Mouse (Mus musculus): Measurements from ENCODE around the gene Odf3.

Odf3 gene

DNA sequence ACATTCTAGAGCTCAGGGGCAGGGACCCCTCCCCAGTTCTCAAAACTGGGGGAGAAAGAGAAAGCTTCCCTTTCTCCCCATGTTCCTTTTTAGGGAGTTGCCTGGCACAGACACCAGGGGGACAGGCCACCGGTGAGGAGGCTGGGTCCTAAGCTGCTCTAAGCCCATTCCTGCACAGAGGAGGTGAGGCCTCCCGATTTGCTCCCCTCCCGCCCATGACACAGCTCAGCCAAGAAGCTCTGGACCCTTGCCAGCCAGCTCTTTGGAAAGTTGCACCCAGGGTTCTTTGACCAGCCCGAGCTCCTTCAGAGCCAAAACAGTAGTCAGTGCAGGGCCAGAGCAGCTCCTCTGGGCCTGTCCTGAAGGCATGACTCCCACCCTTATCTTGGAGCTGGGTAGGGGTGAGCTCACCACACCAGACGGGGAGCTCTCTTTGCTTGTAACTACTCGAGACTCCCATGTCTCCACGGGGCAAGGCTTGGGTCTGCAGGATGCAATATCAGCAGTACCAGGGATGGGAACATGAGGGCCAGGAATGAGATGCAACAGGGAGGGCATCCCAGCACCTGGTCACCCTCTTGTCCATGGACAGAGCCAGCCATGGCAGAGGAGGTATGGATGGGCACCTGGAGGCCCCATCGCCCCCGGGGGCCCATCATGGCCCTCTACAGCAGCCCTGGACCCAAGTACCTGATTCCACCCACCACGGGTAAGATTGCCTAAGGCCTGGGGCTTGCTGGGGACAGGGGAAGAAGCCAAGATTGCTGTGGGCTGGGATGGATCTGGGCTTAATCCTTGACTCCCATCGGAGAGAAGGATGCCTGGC lies at the start of gene Odf3:
Gene Odf3 (plus strand): TSS at position 51 of the 826 bp plus-strand sequence.
- no peak for DNase-seq (ENCODE audit: low spot score in 2 of 2)

- DNase-seq (ENCODE audit: low spot score in 2 of 2): no peak
Measured at GRCm38 (mm10) chr7:140798212-140798611, 49.4 kb upstream of the Odf3 start.

- DNase-seq (ENCODE audit: low spot score in 2 of 2): no peak
Measured at GRCm38 (mm10) chr7:140802629-140803028, 45.0 kb upstream of the Odf3 start.

- peak in 1 of 2 experiments; percentile 26 for DNase-seq (ENCODE audit: low spot score in 2 of 2)
Measured at GRCm38 (mm10) chr7:140805704-140806103, 41.9 kb upstream of the Odf3 start.

DNA sequence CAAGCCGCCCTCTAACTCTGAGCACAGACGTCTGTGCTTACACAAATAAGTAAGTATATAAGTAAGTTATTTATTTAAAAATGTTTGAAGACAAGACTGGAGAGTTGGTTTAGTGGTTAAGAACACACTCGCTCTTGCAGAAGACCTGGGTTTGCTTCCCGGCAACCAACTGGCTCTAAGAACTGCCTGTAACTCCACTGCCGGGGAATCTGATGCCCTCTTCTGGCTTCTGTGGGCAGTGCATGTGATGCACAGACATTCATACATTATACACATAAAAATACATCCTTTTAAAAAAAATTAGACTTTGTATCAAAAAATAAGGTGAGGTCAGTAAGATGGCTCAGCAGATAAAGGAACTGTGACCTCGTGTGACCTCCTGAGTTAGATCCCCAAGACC lies 37.1 kb upstream of the Odf3 start:
- DNase-seq (ENCODE audit: low spot score in 2 of 2): no peak

- DNase-seq (ENCODE audit: low spot score in 2 of 2): no peak
Measured at GRCm38 (mm10) chr7:140811714-140812113, 35.9 kb upstream of the Odf3 start.

GRCm38 (mm10) chr7:140812850-140813249 lies 34.8 kb upstream of the Odf3 start:
- DNase-seq (ENCODE audit: low spot score in 2 of 2): no peak

GRCm38 (mm10) chr7:140820173-140820572 lies 27.4 kb upstream of the Odf3 start:
- peak in 1 of 2 experiments; percentile 56 for DNase-seq (ENCODE audit: low spot score in 2 of 2)

- no peak for DNase-seq (ENCODE audit: low spot score in 2 of 2)
Measured at GRCm38 (mm10) chr7:140821305-140821652, 26.3 kb upstream of the Odf3 start.

GRCm38 (mm10) chr7:140821653-140822329 lies 25.8 kb upstream of the Odf3 start, which contains the start of gene Zfp941:
Zfp941 (minus strand) TSS chr7:140822178.
- DNase-seq (ENCODE audit: low spot score in 2 of 2): peak in 1 of 2 experiments; percentile 57

DNA sequence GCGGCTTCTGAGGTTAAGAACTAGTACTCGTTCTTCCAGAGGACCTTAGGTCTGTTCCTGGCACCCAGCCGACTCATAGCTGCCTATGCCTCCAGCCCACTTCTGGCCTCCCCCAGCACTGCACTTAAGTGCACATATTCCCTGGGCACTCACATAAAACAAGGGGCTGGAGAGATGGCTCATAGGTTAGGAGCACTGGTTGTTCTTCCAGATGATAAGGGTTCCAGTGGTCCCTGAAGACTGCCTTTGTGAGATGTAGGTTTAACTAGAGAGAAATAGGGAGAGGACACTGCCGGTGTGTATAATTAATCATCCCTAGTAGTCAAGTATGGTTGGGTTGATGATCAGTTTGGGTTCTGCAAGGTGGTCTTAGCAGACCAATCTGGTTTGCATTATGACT lies 24.9 kb upstream of the Odf3 start:
- no peak for DNase-seq (ENCODE audit: low spot score in 2 of 2)

DNA sequence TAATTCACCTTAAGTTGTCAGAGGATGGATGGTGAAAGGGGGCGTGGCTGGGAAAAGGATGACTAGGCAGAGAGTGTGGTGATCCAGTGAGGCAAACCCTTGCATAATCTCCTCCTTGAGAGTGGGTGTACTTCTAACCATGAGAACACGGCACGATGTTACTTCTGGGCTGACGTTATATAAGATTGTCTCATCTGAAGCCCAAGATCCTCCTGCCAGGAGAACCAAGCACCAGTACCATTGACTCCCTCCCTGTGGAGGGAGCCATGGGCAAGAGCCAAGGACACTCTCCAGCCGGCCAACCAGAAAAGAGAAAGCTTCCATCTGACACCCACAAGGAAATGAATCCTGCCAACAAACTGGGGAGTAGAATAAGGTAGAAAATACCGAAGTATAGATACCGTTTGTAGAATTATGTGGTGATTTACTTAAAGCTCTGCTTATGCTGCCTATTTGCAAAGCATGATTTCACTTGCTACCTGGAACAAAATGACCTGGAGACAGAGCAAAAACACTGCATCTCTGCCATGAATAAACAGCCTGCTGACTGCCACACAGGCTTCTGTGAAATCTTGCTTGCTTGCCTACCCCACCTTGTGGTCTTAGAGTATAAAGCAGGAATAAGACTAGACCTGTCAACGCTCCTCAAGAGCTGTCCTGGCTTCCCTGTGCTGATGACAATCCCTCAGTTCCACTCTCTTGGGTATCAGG lies 19.3 kb upstream of the Odf3 start:
- DNase-seq (ENCODE audit: low spot score in 2 of 2): no peak

DNA sequence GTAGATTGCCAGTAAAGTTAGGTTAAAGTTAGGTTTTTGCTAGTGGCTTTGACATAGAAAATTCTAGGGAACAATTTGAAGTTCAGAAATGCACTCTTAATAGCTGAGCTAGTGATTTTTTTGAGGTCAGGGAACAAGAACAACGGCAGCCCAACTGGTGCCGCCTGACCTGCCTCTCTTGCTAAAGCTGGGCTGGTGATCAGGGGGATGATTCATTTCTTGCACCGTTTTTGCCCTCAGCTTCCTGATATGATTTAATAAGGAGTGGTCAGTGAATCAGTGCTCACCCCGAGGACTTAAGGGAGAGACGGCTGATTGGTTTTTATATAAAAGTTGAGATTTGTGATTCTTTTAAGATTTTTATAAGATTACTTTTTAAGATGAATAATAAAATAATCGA lies 16.2 kb upstream of the Odf3 start:
- DNase-seq (ENCODE audit: low spot score in 2 of 2): no peak

DNA sequence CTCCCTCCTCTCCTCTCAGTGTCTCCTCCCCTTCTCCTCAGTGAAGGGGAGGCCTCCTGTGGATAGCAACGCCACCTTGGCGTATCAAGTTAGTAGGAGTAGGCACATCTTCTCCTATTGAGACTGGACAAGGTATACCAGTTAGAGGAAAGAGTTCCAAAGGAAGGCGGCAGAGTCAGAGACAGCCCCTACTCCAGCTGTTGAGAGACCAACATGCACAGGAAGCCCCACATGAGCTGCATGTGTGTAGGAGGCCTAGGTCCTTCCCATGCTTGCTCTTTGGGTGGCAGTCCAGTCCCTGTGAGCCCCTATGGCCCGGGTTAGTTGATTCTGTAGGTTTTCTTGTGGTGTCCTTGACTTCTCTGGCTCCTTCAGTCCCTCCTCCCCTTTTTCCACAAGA lies 14.3 kb upstream of the Odf3 start:
- peak in 1 of 2 experiments; percentile 51 for DNase-seq (ENCODE audit: low spot score in 2 of 2)

DNA sequence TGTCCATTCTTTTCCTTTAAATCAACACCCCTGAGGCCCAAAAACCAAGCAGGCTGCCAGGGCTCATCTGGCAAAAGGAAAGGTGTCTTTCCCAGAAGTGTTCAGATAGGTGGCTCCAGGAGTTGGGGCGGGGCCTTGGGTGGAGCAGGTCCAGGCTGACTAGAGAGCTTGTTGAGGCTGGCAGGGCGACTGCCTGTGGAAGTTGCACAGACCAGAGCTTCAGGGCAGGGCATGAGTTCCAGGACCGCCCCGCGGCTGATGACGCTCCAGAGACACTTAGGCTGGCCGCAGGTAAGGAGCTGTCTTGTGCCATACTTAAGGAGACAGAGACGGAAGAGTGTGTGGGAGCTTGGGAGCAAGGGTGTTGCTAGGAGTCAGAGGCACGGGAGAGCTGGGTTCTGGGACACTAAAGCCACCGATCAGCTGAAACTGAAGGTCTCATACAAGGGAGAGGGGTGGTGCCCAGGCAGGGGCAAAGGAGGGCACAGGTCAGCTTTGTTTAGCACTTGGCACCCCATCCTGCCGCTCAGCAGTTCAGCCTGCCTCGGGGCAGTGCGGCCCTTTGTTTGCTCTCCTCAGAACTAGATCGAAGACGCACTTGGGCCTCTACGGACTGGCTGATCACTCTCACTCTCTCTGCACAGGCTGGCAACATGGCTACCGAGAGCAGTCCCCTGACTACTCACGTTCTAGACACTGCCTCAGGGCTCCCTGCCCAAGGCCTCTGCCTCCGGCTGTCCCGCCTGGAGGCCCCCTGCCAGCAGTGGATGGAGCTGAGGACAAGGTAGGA lies 12.4 kb upstream of the Odf3 start, which contains the start of gene Urah:
Gene Urah (plus strand): TSS at position 51 of the 790 bp plus-strand sequence.
- DNase-seq (ENCODE audit: low spot score in 2 of 2): no peak

DNA sequence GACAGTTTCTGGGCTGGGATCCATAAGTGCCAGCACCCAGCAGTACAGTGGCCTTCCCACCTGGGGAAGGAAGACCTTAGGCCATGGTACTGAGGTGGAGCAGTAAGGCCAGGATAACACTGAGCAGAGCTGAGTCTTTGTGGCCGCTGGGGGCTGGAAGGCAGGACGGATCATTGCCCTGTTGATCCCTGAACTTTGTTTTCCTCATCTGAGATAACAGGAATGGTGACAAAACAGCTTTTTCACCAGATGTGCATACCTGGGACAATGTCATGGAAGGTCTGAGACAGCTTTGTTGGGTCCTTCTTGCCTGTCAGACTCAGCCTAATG lies 11.9 kb upstream of the Odf3 start:
- DNase-seq (ENCODE audit: low spot score in 2 of 2): no peak

GRCm38 (mm10) chr7:140836243-140837115 lies 11.1 kb upstream of the Odf3 start:
- DNase-seq (ENCODE audit: low spot score in 2 of 2): peak in 1 of 2 experiments; percentile 55

DNA sequence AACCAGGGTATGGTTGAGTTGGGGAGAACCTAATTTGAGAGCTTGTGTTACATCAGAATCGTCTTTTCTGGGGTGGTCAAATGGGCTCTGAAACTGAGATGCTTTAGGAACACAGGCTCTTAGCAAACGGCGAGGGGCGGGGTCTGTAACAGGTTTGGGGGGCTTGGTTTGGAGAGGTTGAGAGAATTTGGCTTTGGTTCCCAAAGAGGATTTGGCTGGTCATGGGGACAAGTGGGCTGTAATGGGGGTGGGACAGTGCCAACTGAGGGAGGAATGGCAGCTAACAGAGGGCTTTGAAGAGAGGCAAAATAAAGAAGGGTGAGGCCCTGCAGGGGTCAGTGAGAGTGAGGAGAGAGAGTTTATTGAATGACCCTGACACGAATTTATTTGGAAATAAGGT lies 8.0 kb upstream of the Odf3 start:
- DNase-seq (ENCODE audit: low spot score in 2 of 2): no peak

DNA sequence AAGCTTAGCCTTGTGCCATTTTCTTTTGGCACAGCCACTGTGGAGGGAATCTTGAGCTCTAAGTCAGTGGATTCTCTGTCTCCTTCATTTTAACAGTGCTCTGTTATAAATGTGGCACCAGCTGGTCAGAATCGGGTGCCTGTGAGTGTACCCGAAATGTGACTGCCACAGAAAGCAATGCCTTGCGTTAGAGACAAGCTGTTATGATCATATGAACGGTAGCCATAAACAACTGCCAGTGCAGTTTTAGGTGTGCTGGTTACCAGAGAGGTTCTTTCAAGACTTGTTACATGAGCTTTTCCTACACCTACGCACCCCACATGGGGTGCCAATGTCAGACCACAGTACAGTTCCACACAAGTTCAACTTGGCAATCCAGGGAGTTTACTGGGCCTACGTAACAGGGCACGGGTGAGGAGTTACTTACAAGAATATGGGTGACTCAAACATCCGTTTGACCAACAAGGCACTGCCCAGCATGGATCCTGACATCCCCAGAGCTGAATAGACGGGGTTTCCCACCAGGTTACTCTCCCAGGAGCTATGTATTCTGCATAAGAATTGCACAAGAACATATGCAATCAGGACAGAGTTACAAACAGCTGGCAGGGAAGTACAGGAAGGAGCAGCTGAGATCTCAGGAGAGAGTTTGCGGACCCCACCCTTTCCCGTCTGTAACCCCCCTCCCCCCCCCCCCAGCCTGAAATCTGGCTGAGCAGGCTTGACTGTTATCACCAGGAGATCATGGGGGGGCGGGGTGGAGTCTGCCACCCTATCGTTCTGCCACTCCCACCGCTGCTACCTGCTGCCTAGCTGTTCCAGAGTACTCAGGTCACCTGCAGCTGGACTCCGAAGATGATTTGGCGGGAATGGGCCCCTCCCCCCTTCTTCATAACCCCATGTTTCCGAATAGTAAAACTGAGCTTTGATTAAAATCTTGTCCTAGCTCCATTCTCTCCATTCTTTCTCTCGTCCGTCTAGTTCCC lies 6.6 kb upstream of the Odf3 start:
- DNase-seq (ENCODE audit: low spot score in 2 of 2): no peak

- DNase-seq (ENCODE audit: low spot score in 2 of 2): no peak
Measured at GRCm38 (mm10) chr7:140843806-140844205, 3.8 kb upstream of the Odf3 start.
